ENCODE assay signal across 8 mouse cellular contexts in the genomic region with DNA sequence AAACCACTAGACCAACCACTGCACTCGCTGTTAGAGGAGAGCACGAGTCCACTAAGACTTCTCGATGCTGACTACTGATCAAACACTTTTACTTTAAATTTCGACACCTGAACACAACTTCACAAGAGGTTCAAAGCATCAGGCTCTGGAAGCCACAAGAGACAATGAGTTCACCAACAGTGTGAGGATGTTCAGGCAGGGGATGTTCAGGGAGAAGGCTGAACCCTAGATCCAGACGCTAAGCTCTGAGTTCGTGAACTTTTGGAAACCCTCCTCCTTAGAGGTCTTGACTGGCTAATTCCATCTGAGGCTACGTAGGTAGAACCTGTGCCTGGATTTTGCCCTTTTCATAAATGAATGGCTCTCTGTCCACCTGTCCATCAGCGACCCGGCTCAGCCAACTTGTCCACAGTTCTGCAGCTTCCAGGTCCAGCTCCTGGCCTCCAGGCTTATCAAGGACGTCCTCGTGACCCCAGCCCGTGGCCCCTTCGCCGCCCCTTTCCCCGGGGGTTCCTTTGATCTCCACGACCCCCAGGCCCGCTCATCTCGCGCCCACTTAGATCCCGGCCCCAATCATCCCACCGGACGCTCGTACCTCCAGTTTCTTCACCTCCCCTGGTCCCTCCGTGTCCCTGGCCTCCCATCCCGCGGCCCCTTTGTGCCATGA. TPM values are rescaled to one million over a fixed set of nuclear protein-coding genes. Genes with fewer than 3 reads are reported as not detected.
A peak's percentile ranks its signal among the peaks of the same experiment; 100 is the strongest.
DNase-seq lines count a peak whose midpoint lies in the region; ATAC-seq and TF ChIP-seq lines count a peak whose summit lies in the region.

No protein-coding gene starts in this region.

- H3K27ac ChIP-seq in heart, embryonic 14.5 days (replicated peaks in 1 of 2; ENCODE audit: control insufficient read depth in 1 of 2, insufficient read depth in 1 of 2, low read depth in 2 of 2, low read length in 2 of 2), result peak overlapping the region; percentile 87 to 95
- peak overlapping the region; percentile 94 for H3K27ac ChIP-seq in limb, embryonic 14.5 days (replicated peaks; ENCODE audit: low read depth, low read length)

- peak overlapping the region; percentile 86 for H3K4me2 ChIP-seq in heart, embryonic 14.5 days (ENCODE audit: low read length)
- H3K4me2 ChIP-seq in limb, embryonic 14.5 days (replicated peaks; ENCODE audit: low read depth, low read length, severe bottlenecking), result peak overlapping the region; percentile 71

- peak overlapping the region; percentile 91 to 93 for H3K4me3 ChIP-seq in heart, embryonic 14.5 days (ENCODE audit: control insufficient read depth in 1 of 2, insufficient read depth in 1 of 2, low read depth in 1 of 2, low read length in 2 of 2)
- H3K4me3 ChIP-seq in limb, embryonic 14.5 days (replicated peaks; ENCODE audit: low read length), result peak overlapping the region; percentile 98

- peaks cover 37% of the 10 kb centered on the region for H3K36me3 ChIP-seq in heart, embryonic 14.5 days (ENCODE audit: control insufficient read depth, insufficient read depth, low read length)
- peaks cover 32% of the 10 kb centered on the region for H3K36me3 ChIP-seq in limb, embryonic 14.5 days (ENCODE audit: control insufficient read depth, insufficient read depth, low read length)

- H3K27me3 ChIP-seq in heart, embryonic 14.5 days (ENCODE audit: control insufficient read depth, insufficient read depth, low read length), result no peaks in the 10 kb centered on the region
- no peaks in the 10 kb centered on the region for H3K27me3 ChIP-seq in limb, embryonic 14.5 days (ENCODE audit: control insufficient read depth, insufficient read depth, low read length)

- WGBS in heart, embryonic 14.5 days, result 3% methylated on average over 26 of the region's 26 CpGs
- 5% methylated on average over 26 of the region's 26 CpGs for WGBS in limb, embryonic 14.5 days

- H3K4me1 ChIP-seq in heart, embryonic 14.5 days (ENCODE audit: control insufficient read depth in 2 of 2, insufficient read depth in 2 of 2, low read length in 2 of 2), result peaks cover 0 to 8% of the 10 kb centered on the region in 2 experiments; a peak in 2 of 4 replicates
- H3K4me1 ChIP-seq in limb, embryonic 14.5 days (ENCODE audit: control insufficient read depth, insufficient read depth, low read length), result peaks cover 10% of the 10 kb centered on the region

- H3K9ac ChIP-seq in heart, embryonic 14.5 days (ENCODE audit: low read length), result peak overlapping the region; percentile 98
- H3K9ac ChIP-seq in limb, embryonic 14.5 days (ENCODE audit: low read depth, low read length, severe bottlenecking), result peak overlapping the region; percentile 98

- no peak for TF ChIP-seq POLR2A in limb, embryonic 14.5 days (IDR thresholded peaks at IDR 0.05; ENCODE audit: borderline replicate concordance, extremely low read depth, insufficient read depth, insufficient read length)

- DNase-seq in embryo, embryonic 10.5 days (ENCODE audit: low spot score), result peak; percentile 11
- no peak for DNase-seq in embryo, embryonic 9.5 days (ENCODE audit: extremely low spot score)
- peak; percentile 11 for DNase-seq in thymus, postnatal 25 days
- no peak for DNase-seq in thymus, postnatal 10 days (ENCODE audit: low spot score in 2 of 2)
- no peak for DNase-seq in limb, embryonic 14.5 days (ENCODE audit: low spot score)
- DNase-seq in naive thymus-derived CD4-positive, alpha-beta T cell, adult 2 months (ENCODE audit: low read depth), result peak; percentile 62
- DNase-seq in layer of hippocampus, adult 9-10 months (ENCODE audit: low spot score), result no peak

- no peaks in the 10 kb centered on the region for H3K9me3 ChIP-seq in heart, embryonic 14.5 days (ENCODE audit: control insufficient read depth, low read length)
- H3K9me3 ChIP-seq in limb, embryonic 14.5 days (ENCODE audit: control insufficient read depth, low read length), result no peaks in the 10 kb centered on the region

- peak; percentile 51 for ATAC-seq in heart, embryonic 14.5 days (ENCODE audit: insufficient number of reproducible peaks, insufficient read depth, low FRiP score, low read depth)
- peak; percentile 42 for ATAC-seq in limb, embryonic 14.5 days (ENCODE audit: low FRiP score, low read depth)

RNA-seq across cellular contexts. Expression of gene Sec61g, which starts 0.8 kb away (rescaled TPM):
- 25.4 and 33.5 TPM in 2 replicates for polyA plus RNA-seq in heart, embryonic 14.5 days (2014; fragmentation: Nextera tagmentation; extraction: Ambion mirVana)
- 50.2 and 55.4 TPM in 2 replicates for polyA plus RNA-seq in limb, embryonic 14.5 days (2012; rRNA removed)
- 36.7 and 45.2 TPM in 2 replicates for polyA plus RNA-seq in limb, embryonic 14.5 days (2014; fragmentation: Nextera tagmentation; extraction: Ambion mirVana)

Comparison
In these comparisons a context has a peak if more than half of its experiments do, and no peak if none do; other contexts are left out.
1. DNase-seq: peak in embryo, embryonic 10.5 days (single experiment), thymus, postnatal 25 days (single experiment) and naive thymus-derived CD4-positive, alpha-beta T cell, adult 2 months (single experiment); none in embryo, embryonic 9.5 days (single experiment), thymus, postnatal 10 days (0 of 2), limb, embryonic 14.5 days (single experiment) and layer of hippocampus, adult 9-10 months (single experiment).